Mouse (Mus musculus) cerebellum, adult 2 months (tissue): Measurements from ENCODE around the gene Syt1.

ENCODE experiments used
- CTCF ChIP-seq: fragments of 200-500 bp; IDR thresholded peaks from 2 replicates; pipeline ENCODE4 v1.5.1; 2011; ENCODE audit warnings: low read depth, mild to moderate bottlenecking, control low read depth, low read length, moderate library complexity, borderline replicate concordance; ENCODE audit not compliant: insufficient read depth
- POLR2A ChIP-seq: fragments of 200-500 bp; IDR thresholded peaks from 2 replicates; pipeline ENCODE4 v1.6.1; 2011; ENCODE audit warnings: low read length, control low read depth, borderline replicate concordance; ENCODE audit not compliant: insufficient read depth

DNA sequence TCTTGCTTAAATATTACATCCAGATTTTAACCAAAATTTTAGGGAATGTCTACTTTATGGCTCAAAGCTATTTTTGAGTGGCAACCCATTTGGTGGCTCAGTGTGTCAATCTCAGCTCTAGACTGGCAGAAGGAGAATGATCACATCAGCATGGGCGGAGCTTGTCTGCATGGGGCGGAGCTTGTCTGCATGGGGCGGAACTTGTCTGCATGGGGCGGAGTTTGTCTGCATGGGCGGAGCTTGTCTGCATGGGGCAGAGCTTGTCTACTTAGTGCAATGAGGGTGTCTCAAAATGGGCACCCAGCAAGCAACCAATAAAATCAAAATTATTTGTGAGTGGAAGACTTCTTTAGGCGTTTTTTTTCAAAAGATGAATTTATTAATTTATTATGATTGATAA lies 117.5 kb downstream of the Syt1 start:
- TF ChIP-seq POLR2A, result no peak
- TF ChIP-seq CTCF, result no peak
